Mouse (Mus musculus) limb, embryonic 11.5 days (tissue): ENCODE data around the gene Commd6. TPM values are rescaled to one million over a fixed set of nuclear protein-coding genes. Genes with fewer than 3 reads are reported as not detected.

Source experiments
- ATAC-seq: fragments of 200-750 bp; cut with Nextera tagmentation; 2 replicates; pipeline ENCODE4 v1.8.0; 2017; ENCODE audit warnings: low read depth; ENCODE audit not compliant: insufficient number of reproducible peaks, low FRiP score, low TSS enrichment
- DNase-seq: peaks from one replicate; pipeline ENCODE4 v3.0.0-alpha.2; 2015; ENCODE audit warnings: low spot score
- H3K27ac ChIP-seq: fragments of 300-500 bp; sonication (generic); replicated peaks from 2 replicates; pipeline ENCODE4 v1.5.1; 2014; ENCODE audit warnings: low read depth, mild to moderate bottlenecking, low read length
- H3K27me3 ChIP-seq: fragments of 300-500 bp; sonication (generic); 2 replicates; pipeline ENCODE4 v1.6.1; 2014; ENCODE audit warnings: mild to moderate bottlenecking, low read length, mixed read lengths; ENCODE audit not compliant: control insufficient read depth, insufficient read depth
- H3K36me3 ChIP-seq: fragments of 300-500 bp; sonication (generic); 2 replicates; pipeline ENCODE4 v1.6.1; 2014; ENCODE audit warnings: mild to moderate bottlenecking, low read length, moderate library complexity, mixed read lengths; ENCODE audit not compliant: control insufficient read depth, insufficient read depth
- H3K4me1 ChIP-seq: fragments of 300-500 bp; sonication (generic); 2 replicates; pipeline ENCODE4 v1.6.1; 2014; ENCODE audit warnings: low read length, mixed read lengths; ENCODE audit not compliant: control insufficient read depth, insufficient read depth
- H3K4me2 ChIP-seq: fragments of 300-500 bp; sonication (generic); 2 replicates; pipeline ENCODE4 v1.6.1; 2014; ENCODE audit warnings: low read depth, mild to moderate bottlenecking, moderate library complexity; ENCODE audit not compliant: severe bottlenecking
- H3K4me3 ChIP-seq: fragments of 300-500 bp; sonication (generic); 2 replicates; pipeline ENCODE4 v1.5.1; 2014; ENCODE audit warnings: low read depth, low read length
- H3K9ac ChIP-seq: fragments of 300-500 bp; sonication (generic); 2 replicates; pipeline ENCODE4 v1.6.1; 2014; ENCODE audit warnings: mild to moderate bottlenecking, low read length
- H3K9me3 ChIP-seq: fragments of 300-500 bp; sonication (generic); 2 replicates; pipeline ENCODE4 v1.6.1; 2016; ENCODE audit warnings: low read length; ENCODE audit not compliant: control insufficient read depth
- WGBS: fragments of 180-500 bp; shearing (Covaris S2); extraction: QIAGEN DNeasy Blood & Tissue Kit; methylation state at CpG from one replicate; pipeline ENCODE4 v1.1.7; 2014; 5-methylcytosine and 5-hydroxymethylcytosine counted together
- polyA plus RNA-seq: library from polyadenylated mRNA; unstranded; fragments of >200 nt; fragmentation: Nextera tagmentation; extraction: Ambion mirVana; gene quantifications from 2 replicates; pipeline ENCODE4 v1.2.1, GENCODE M21; 2014

Gene Commd6
- polyA plus RNA-seq, 1 experiment from 2014 or later: 88.8 TPM

GRCm38 (mm10) chr14:101635765-101636164 lies 4.7 kb downstream of the Commd6 start:
- Histone ChIP-seq H3K36me3 (peaks cover 3% of the 10 kb centered on the region), H3K4me2 (no peak overlapping the region), H3K27ac (no peak overlapping the region), H3K9ac (no peak overlapping the region), H3K4me3 (no peak overlapping the region), H3K9me3 (no peaks in the 10 kb centered on the region), H3K4me1 (no peaks in the 10 kb centered on the region), H3K27me3 (no peaks in the 10 kb centered on the region)
- ATAC-seq (no peak), DNase-seq (no peak)
- 93% methylated on average over 1 of the region's 1 CpGs for WGBS

- no peak overlapping the region for H3K4me3 ChIP-seq
- H3K27ac ChIP-seq: no peak overlapping the region
- no peak overlapping the region for H3K4me2 ChIP-seq
- no peaks in the 10 kb centered on the region for H3K9me3 ChIP-seq
- H3K27me3 ChIP-seq: no peaks in the 10 kb centered on the region
- ATAC-seq (no peak), DNase-seq (no peak)
- WGBS: 88% methylated on average over 2 of the region's 2 CpGs
- peaks cover 3% of the 10 kb centered on the region for H3K36me3 ChIP-seq
- H3K4me1 ChIP-seq: no peaks in the 10 kb centered on the region
- H3K9ac ChIP-seq: no peak overlapping the region
These were observed 9.9 kb downstream of the Commd6 start for GRCm38 (mm10) chr14:101630548-101630947.

- WGBS: 81% methylated on average over 5 of the region's 5 CpGs
- ATAC-seq: no peak
These were observed 22.8 kb downstream of the Commd6 start for GRCm38 (mm10) chr14:101617680-101618079.

GRCm38 (mm10) chr14:101616178-101616577 lies 24.3 kb downstream of the Commd6 start:
- 80% methylated on average over 9 of the region's 9 CpGs for WGBS
- no peaks in the 10 kb centered on the region for H3K9me3 ChIP-seq
- H3K36me3 ChIP-seq: no peaks in the 10 kb centered on the region
- ATAC-seq: no peak
- no peak overlapping the region for H3K4me3 ChIP-seq
- no peaks in the 10 kb centered on the region for H3K4me1 ChIP-seq
- H3K9ac ChIP-seq: no peak overlapping the region
- DNase-seq: no peak
- H3K4me2 ChIP-seq: no peak overlapping the region
- no peak overlapping the region for H3K27ac ChIP-seq
- no peaks in the 10 kb centered on the region for H3K27me3 ChIP-seq

More at GRCm38 (mm10) chr14:101617680-101618079, 22.8 kb downstream of the Commd6 start:
- Histone ChIP-seq H3K4me2 (no peak overlapping the region), H3K4me1 (no peaks in the 10 kb centered on the region), H3K36me3 (no peaks in the 10 kb centered on the region), H3K27ac (no peak overlapping the region), H3K27me3 (no peaks in the 10 kb centered on the region), H3K4me3 (no peak overlapping the region), H3K9ac (no peak overlapping the region), H3K9me3 (no peaks in the 10 kb centered on the region)
- DNase-seq: no peak

GRCm38 (mm10) chr14:101613206-101613605 lies 27.3 kb downstream of the Commd6 start:
- Histone ChIP-seq H3K4me3 (no peak overlapping the region), H3K36me3 (no peaks in the 10 kb centered on the region), H3K4me2 (no peak overlapping the region), H3K9ac (no peak overlapping the region), H3K27me3 (no peaks in the 10 kb centered on the region), H3K9me3 (no peaks in the 10 kb centered on the region), H3K27ac (no peak overlapping the region), H3K4me1 (0 out of 2 replicates have a peak, but pooled peaks cover under 1% of the 10 kb centered on the region)
- ATAC-seq (no peak), DNase-seq (no peak)
- 59% methylated on average over 1 of the region's 1 CpGs for WGBS

GRCm38 (mm10) chr14:101610701-101611100 lies 29.8 kb downstream of the Commd6 start:
- H3K4me1 ChIP-seq: 0 out of 2 replicates have a peak, but pooled peaks cover 5% of the 10 kb centered on the region
- DNase-seq (no peak), ATAC-seq (no peak)
- no peak overlapping the region for H3K4me3 ChIP-seq
- no peak overlapping the region for H3K9ac ChIP-seq
- H3K27ac ChIP-seq: no peak overlapping the region
- H3K27me3 ChIP-seq: no peaks in the 10 kb centered on the region
- no peaks in the 10 kb centered on the region for H3K36me3 ChIP-seq
- H3K4me2 ChIP-seq: no peak overlapping the region
- 82% methylated on average over 10 of the region's 10 CpGs for WGBS
- no peaks in the 10 kb centered on the region for H3K9me3 ChIP-seq

- 0 out of 2 replicates have a peak, but pooled peaks cover 5% of the 10 kb centered on the region for H3K4me1 ChIP-seq
- peak within 1 kb of the TSS; percentile 68 for H3K9ac ChIP-seq
- no peaks in the 10 kb centered on the region for H3K9me3 ChIP-seq
- ATAC-seq: peak; percentile 87
- 0% methylated on average over 62 of the region's 62 CpGs for WGBS
- H3K27ac ChIP-seq: no peak within 1 kb of the TSS
- H3K27me3 ChIP-seq: no peaks in the 10 kb centered on the region
- H3K4me3 ChIP-seq: peak within 1 kb of the TSS; percentile 71
- no peaks in the 10 kb centered on the region for H3K36me3 ChIP-seq
- DNase-seq: peak; percentile 87
- peak within 1 kb of the TSS; percentile 100 for H3K4me2 ChIP-seq
These were observed 31.7 kb downstream of the Commd6 start, which contains the start of gene Tbc1d4 for GRCm38 (mm10) chr14:101608519-101609368. Gene Tbc1d4, minus strand, starts transcription at chr14:101609191.

- H3K4me1 ChIP-seq: 0 out of 2 replicates have a peak, but pooled peaks cover 5% of the 10 kb centered on the region
- peak; percentile 69 for DNase-seq
- no peaks in the 10 kb centered on the region for H3K27me3 ChIP-seq
- peak overlapping the region; percentile 100 for H3K4me2 ChIP-seq
- under 1% methylated on average over 62 of the region's 62 CpGs for WGBS
- peak; percentile 39 for ATAC-seq
- no peaks in the 10 kb centered on the region for H3K36me3 ChIP-seq
- no peak overlapping the region for H3K27ac ChIP-seq
- no peaks in the 10 kb centered on the region for H3K9me3 ChIP-seq
- peak overlapping the region; percentile 68 for H3K9ac ChIP-seq
- H3K4me3 ChIP-seq: peak overlapping the region; percentile 71
These were observed 32.6 kb downstream of the Commd6 start for GRCm38 (mm10) chr14:101607631-101608518.
